Mouse (Mus musculus) heart, embryonic 16.5 days (tissue): ENCODE measurements at regions not wholly inside any gene's neighbourhood (a gene's known extent, or its start where the extent isn't known, plus 50 kb on each side); places are given as distances from the start of the nearest gene placed in this dataset.
"Not testable (repeated sequence)": the region's sequence is repeated elsewhere in the genome, so short reads cannot be mapped to it uniquely, and the experiment has no call there.

Source experiments
- ATAC-seq: fragments of 200-750 bp; cut with Nextera tagmentation; replicated peaks from 2 replicates; pipeline ENCODE4 v1.8.0; 2017; ENCODE audit warnings: moderate number of reproducible peaks; ENCODE audit not compliant: insufficient read depth, low FRiP score; ENCODE audit errors: extremely low read depth
- H3K27ac ChIP-seq: fragments of 300-500 bp; sonication (generic); 2 replicates; pipeline ENCODE4 v1.5.1; 2014; ENCODE audit warnings: mild to moderate bottlenecking, low read length, control low read depth, moderate library complexity
- H3K27me3 ChIP-seq: fragments of 300-500 bp; sonication (generic); 2 replicates; pipeline ENCODE4 v1.6.1; 2014; ENCODE audit warnings: low read length, mixed read lengths; ENCODE audit not compliant: control insufficient read depth, insufficient read depth
- H3K36me3 ChIP-seq: fragments of 300-500 bp; sonication (generic); 2 replicates; pipeline ENCODE4 v1.6.1; 2014; ENCODE audit not compliant: control insufficient read depth, insufficient read depth
- H3K4me1 ChIP-seq: fragments of 300-500 bp; sonication (generic); 2 replicates; pipeline ENCODE4 v1.6.1; 2014; ENCODE audit warnings: low read length, mixed read lengths; ENCODE audit not compliant: control insufficient read depth, insufficient read depth
- H3K4me2 ChIP-seq: fragments of 300-500 bp; sonication (generic); 2 replicates; pipeline ENCODE4 v1.6.1; 2014; ENCODE audit warnings: low read depth, mild to moderate bottlenecking, control low read depth, low read length
- H3K4me3 ChIP-seq: fragments of 300-500 bp; sonication (generic); 2 replicates; pipeline ENCODE4 v1.5.1; 2014; ENCODE audit warnings: mild to moderate bottlenecking, control low read depth, low read length
- H3K9ac ChIP-seq: fragments of 300-500 bp; sonication (generic); 2 replicates; pipeline ENCODE4 v1.6.1; 2014; ENCODE audit warnings: low read length, control low read depth
- H3K9me3 ChIP-seq: fragments of 300-500 bp; sonication (generic); replicated peaks from 2 replicates; pipeline ENCODE4 v1.6.1; 2016; ENCODE audit warnings: low read length; ENCODE audit not compliant: control insufficient read depth
- WGBS: fragments of 180-500 bp; shearing (Covaris S2); extraction: QIAGEN DNeasy Blood & Tissue Kit; methylation state at CpG from one replicate; pipeline ENCODE4 v1.1.7; 2014; 5-methylcytosine and 5-hydroxymethylcytosine counted together

DNA sequence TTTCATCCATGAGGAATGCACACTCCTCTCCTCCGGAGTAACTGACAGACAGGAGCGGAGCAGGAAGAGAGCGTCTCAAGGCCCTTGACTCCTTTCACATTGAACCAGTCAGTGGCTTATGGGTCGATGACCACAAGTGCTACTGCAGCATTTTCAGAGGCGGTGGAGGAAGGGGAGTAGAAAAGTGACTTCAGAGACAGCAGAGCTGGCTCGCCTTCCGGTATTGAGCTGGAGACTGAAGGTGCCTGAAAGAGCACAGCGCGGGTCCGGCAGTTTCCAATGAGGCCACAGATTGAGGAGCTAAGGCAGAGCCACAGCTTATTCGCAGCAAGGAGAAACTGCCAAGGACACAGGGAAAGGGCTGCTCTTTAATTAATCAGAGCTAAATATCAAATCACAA, 220.2 kb upstream of the Irak1bp1 start:
- no peak overlapping the region for H3K27ac ChIP-seq
- no peaks in the 10 kb centered on the region for H3K9me3 ChIP-seq
- H3K4me2 ChIP-seq, result no peak overlapping the region
- H3K36me3 ChIP-seq, result no peaks in the 10 kb centered on the region
- 62% methylated on average over 11 of the region's 11 CpGs for WGBS
- no peak overlapping the region for H3K4me3 ChIP-seq
- no peaks in the 10 kb centered on the region for H3K27me3 ChIP-seq
- H3K9ac ChIP-seq, result no peak overlapping the region
- ATAC-seq, result no peak
- no peaks in the 10 kb centered on the region for H3K4me1 ChIP-seq

DNA sequence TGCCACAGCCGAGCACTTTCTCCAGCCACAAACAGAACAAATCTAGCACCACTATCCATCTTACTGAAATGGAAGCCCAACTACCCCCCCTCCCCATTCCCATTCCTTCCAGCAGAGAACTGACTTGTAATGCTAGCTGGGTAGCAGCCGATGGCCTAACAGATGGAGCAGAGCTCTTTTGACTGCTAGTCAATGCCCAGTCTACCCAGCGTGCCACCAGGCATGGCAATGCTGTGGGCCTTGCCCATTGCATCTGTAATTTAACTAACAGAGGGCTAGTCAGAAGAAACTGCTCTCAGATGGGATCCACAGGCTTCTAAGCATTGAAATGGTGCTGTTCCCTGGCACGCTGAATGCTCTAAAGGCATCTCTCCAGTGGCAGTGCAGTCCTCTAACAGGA, 219.4 kb upstream of the Irak1bp1 start:
- ATAC-seq, result no peak
- Histone ChIP-seq H3K4me3 (no peak overlapping the region), H3K4me2 (no peak overlapping the region), H3K4me1 (no peaks in the 10 kb centered on the region), H3K9ac (no peak overlapping the region), H3K27me3 (no peaks in the 10 kb centered on the region), H3K27ac (no peak overlapping the region), H3K36me3 (no peaks in the 10 kb centered on the region), H3K9me3 (no peaks in the 10 kb centered on the region)
- WGBS, result 86% methylated on average over 4 of the region's 4 CpGs

DNA sequence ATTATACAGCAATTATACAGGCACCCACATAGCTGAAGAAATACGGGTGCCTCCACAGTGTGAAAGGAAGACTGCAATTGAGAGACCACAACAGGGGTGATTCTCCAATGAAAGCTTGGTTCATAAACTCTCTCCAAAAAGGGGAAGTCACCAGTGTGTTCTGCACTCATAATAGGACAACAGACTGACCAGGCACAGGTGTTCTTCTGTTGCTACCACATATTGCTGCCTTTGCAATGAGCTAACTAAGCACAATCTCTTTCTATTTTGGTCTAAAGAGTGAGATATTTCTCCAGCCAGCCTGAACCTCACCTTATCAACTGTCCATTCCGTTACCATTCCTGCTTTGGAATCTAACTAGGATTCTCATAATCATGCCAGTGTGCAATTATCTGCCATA, 216.8 kb upstream of the Irak1bp1 start:
- H3K9ac ChIP-seq, result no peak overlapping the region
- H3K4me1 ChIP-seq, result no peaks in the 10 kb centered on the region
- H3K9me3 ChIP-seq, result no peaks in the 10 kb centered on the region
- H3K4me3 ChIP-seq, result no peak overlapping the region
- no peak overlapping the region for H3K27ac ChIP-seq
- no peak for ATAC-seq
- H3K4me2 ChIP-seq, result no peak overlapping the region
- H3K27me3 ChIP-seq, result no peaks in the 10 kb centered on the region
- 58% methylated on average over 2 of the region's 2 CpGs for WGBS
- no peaks in the 10 kb centered on the region for H3K36me3 ChIP-seq

DNA sequence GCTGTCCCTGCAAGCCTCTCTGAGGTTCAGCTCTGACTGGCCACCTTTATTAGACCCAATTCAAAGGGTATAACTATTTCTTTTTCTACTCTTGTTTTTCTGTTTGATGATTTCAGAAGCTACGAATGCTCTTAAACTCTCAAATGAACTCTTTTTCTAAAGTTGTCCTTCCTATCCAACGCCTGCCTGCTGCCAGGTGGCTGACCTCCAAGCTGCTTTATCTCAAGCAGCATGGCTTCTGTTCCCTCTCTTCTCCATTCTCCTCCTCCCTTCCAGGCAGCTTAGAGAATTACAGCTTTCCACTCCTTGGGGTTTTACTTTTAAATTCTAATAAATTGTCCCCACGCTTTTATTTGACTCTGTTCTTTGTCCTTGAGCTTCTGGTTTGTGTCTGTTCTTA, 196.9 kb upstream of the Irak1bp1 start:
- Histone ChIP-seq H3K36me3 (no peaks in the 10 kb centered on the region), H3K4me1 (no peaks in the 10 kb centered on the region), H3K4me2 (no peak overlapping the region), H3K4me3 (no peak overlapping the region), H3K27me3 (no peaks in the 10 kb centered on the region), H3K27ac (no peak overlapping the region), H3K9me3 (no peaks in the 10 kb centered on the region), H3K9ac (no peak overlapping the region)
- 41% methylated on average over 3 of the region's 3 CpGs for WGBS
- no peak for ATAC-seq

DNA sequence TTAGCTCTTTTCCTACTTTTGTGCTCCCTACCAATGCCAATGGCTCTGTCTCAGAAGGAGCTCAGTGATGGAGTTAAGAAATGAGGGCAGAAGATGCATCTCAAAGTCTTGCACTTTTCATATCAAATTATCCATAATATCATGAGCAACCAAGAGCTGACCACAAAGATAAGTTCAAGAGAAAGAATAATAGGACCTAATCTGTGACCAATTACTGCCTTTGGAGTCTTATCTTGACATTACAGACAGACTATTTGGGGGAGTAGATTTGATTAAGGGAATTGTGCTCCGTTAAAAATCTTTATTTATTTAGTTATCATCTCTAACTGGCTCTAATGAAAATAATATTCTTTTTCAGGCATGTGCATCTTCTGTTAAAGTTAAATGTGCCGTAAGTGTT, 189.1 kb upstream of the Irak1bp1 start:
- Histone ChIP-seq H3K9ac (no peak overlapping the region), H3K4me1 (no peaks in the 10 kb centered on the region), H3K27me3 (no peaks in the 10 kb centered on the region), H3K4me3 (no peak overlapping the region), H3K36me3 (no peaks in the 10 kb centered on the region), H3K9me3 (no peaks in the 10 kb centered on the region), H3K27ac (no peak overlapping the region), H3K4me2 (no peak overlapping the region)
- WGBS, result 58% methylated on average over 2 of the region's 2 CpGs
- ATAC-seq, result no peak

DNA sequence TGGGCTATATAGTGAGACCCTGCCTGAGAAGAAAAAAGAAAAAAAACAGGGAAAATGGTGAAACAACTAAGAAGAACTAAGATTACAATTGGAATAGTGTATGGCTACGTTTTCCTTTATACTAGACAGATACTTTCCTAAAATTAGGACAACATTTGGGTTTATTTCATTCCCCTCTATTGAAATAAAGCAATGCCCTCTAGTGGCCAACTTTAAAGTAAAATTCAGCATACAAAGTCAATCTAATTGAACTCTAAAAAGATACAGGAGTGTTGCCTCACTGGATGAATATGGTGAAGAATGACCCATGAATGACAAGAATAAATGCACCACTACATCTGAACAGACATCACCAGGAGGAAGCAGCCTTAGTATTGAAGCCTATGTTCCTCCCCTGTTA, 185.4 kb upstream of the Irak1bp1 start:
- 9% methylated on average over 1 of the region's 1 CpGs for WGBS

DNA sequence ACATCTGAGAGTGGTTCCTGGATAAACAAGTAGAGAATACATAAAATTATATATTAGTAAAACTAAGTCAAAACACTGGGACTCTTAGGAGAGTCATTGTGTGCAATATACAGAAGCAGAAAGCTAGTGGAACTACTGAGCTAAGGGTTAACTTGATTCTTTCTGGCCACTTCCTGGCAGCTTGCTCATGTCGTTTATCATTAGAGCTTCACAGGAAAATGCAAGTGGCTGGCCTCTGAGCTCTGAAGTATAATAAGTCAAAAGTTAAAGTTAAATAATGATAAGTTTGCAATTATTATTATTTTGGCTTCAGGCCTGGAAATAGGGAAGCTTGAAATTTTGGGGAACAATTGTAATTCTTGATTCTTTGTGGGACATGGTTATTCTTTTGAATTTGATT, 173.8 kb upstream of the Irak1bp1 start:
- not testable (repeated sequence) for H3K4me1 ChIP-seq, H3K4me2 ChIP-seq, ATAC-seq, H3K27me3 ChIP-seq, H3K36me3 ChIP-seq, H3K4me3 ChIP-seq, H3K9ac ChIP-seq, H3K27ac ChIP-seq, H3K9me3 ChIP-seq
- WGBS, result 3% methylated on average over 1 of the region's 1 CpGs

More for the DNA sequence above, 185.4 kb upstream of the Irak1bp1 start:
- H3K4me3 ChIP-seq, result no peak overlapping the region
- no peak overlapping the region for H3K27ac ChIP-seq
- H3K9me3 ChIP-seq, result no peaks in the 10 kb centered on the region
- H3K4me2 ChIP-seq, result no peak overlapping the region
- no peaks in the 10 kb centered on the region for H3K36me3 ChIP-seq
- no peak for ATAC-seq
- no peaks in the 10 kb centered on the region for H3K4me1 ChIP-seq
- H3K27me3 ChIP-seq, result no peaks in the 10 kb centered on the region
- no peak overlapping the region for H3K9ac ChIP-seq

DNA sequence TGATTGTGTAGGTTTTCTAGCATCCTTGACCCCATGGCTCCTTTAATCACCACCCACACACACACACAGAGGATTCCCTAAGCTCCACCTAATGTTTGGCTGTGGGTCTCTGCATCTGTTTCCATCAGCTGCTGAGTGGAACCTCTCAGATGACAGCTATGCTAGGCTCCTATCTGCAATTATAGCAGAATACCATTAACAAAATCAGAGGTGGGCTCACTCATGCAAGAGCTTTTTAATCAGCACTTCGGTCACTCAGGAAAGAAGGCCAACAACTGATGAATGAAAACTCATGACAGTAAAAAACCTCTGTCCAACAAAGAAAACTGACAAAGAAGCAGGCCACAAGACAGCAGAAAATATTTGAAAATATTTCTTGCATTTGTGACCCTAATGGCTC, 147.1 kb upstream of the Irak1bp1 start:
- Histone ChIP-seq H3K4me3 (no peak overlapping the region), H3K27me3 (no peaks in the 10 kb centered on the region), H3K9ac (no peak overlapping the region), H3K36me3 (no peaks in the 10 kb centered on the region), H3K27ac (no peak overlapping the region), H3K4me2 (no peak overlapping the region), H3K9me3 (no peaks in the 10 kb centered on the region), H3K4me1 (no peaks in the 10 kb centered on the region)
- 77% methylated on average over 1 of the region's 1 CpGs for whole genome bisulfite sequencing
- no peak for ATAC-seq

DNA sequence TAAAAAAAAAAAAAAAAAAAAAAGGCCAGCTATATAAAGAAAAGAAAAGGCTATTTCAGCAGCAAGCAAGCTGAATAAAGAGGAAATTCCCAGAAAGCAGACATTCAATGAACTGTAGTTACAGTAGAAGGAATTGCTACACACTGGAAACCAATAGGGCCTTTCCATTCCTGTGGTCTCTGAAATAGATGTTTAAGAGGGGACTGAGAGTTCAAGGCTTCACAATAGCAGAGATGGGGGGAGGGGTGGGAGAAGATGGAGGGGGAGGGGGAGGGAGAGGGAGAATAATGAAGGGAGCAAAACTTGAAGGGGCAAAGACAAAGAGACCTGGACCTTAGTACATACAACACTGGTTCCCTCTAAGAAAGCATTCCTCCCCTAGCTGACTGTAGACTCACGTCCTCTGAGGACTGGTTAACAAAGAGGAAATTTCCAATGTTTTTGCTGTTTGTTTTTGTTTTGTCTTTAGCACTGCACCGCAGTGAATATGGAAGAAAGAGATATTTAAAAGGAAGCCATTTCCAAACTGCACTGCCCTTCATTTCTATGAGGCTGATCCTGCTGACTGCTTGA, 119.8 kb upstream of the Irak1bp1 start:
- 69% methylated on average over 2 of the region's 2 CpGs for WGBS
- Histone ChIP-seq H3K27ac (no peak overlapping the region), H3K9me3 (no peaks in the 10 kb centered on the region), H3K9ac (no peak overlapping the region), H3K4me1 (no peaks in the 10 kb centered on the region), H3K27me3 (no peaks in the 10 kb centered on the region), H3K36me3 (no peaks in the 10 kb centered on the region), H3K4me3 (no peak overlapping the region), H3K4me2 (no peak overlapping the region)
- no peak for ATAC-seq
